Mouse (Mus musculus): ENCODE results near the gene Dnajc15. TPM values are rescaled to one million over a fixed set of nuclear protein-coding genes. Genes with fewer than 3 reads are reported as not detected.

The Dnajc15 gene
- total RNA-seq, 2 experiments from 2014 or later = 53.5 to 56.9 TPM

DNA sequence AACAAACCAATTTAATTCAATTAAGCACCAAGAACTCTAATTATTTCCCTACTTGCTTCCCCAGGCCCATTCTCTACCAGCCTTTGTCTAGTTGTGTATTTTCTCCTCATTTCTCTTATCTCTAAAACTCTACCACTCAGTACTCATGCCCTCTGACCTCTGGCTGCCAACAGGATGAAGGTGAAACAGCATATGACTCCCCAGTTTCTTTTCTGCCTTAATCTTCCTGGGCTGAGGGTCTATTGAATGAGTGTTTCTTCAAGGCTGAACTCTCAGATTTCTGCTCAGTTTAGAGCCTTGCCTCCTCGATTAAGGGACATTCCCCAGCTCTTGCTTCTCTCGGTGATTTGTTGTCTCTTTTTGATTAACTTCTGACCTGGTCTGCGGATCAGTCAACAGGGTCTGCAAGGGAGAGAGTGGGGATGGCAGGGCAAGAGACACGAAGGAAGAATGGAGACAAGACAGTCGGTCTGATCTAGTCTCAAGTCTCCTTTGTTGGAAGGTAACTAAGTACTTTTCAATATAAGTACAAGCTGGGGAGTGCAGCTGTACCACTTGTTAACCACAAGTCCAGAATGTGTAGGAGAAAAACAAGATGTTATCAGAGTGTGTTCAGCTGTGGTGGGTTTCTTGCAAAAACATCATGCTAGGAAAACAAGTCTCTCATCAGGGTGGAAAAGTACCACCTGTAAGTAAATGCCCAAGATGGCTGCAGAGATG is 13.9 kb downstream of the Dnajc15 start:
- no peak for DNase-seq (ENCODE audit: low spot score in 2 of 2)

DNA sequence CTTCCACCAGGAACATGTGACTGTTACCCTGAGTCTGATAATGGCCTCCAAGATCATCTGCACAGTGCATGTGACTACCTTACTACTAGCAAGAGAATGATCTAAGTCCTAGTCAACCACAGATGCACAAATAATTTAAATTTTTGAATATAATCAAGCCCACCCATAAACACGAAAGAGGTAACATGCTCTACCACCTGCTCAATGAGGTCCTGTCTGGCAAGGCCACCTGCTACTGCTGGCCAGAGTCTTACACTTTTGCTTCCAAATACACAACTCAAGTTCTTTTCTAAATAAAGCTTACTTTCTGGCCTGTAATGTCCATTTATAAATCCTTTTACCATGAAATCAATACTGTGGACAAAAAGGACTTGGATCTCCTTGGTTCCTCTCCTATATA is 15.0 kb downstream of the Dnajc15 start:
- no peak for DNase-seq (ENCODE audit: low spot score in 2 of 2)

DNA sequence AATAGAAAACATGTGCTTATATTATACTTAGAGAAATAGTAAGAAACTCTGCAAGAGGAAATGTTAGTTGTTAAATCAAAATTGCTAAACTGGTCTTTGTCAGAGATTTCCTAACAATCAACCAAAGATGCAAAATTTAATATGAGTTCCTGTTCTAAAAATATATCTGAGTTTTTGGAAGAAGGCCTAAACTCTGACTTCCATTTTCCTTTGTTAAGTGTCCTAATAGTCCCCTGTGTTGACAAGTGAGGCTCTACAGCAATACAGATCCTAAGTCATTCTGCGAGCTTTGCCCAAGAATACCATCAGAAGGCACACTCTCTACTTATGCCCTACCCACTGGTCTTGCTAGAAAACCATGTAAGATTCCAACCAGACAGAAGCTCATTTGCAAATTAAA is 21.0 kb downstream of the Dnajc15 start:
- no peak for DNase-seq (ENCODE audit: low spot score in 2 of 2)

DNA sequence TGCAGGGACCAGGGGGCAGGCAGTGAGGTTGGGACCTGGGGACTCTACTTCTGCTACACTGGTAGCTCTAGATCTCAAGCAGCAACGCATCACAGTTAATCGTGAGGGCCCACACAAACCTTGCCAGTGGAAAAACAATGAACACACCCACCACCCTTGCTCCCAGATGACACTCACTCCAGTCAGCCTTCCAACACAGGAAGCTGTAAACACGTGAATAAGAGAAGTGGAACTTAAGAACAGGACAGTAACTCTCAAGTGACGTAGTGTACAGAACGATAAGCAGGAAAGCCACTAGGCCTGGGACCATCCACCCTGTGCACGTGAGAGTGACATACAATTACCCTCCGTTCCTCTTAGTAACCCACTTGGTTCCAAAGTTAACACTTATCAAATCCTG is 25.1 kb downstream of the Dnajc15 start:
- DNase-seq (ENCODE audit: low spot score in 2 of 2) = no peak

DNA sequence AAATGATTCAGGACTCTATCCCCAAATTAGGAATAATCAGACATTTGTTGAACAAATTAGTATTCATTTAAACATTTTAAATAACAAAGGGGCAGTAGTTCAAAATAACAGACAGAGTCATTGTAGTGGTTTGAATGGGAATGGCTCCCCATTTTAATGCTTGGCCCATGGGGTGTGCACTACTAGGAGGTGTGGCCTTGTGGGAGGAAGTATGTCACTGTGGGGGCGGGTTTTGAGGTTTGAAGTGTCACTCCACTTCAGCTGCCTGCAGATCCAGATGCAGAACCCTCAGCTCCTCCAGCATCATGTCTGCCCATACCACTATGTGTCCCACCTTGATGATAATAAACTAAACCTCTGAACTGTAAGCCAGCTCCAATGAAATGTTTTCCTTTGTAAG is 26.6 kb downstream of the Dnajc15 start:
- DNase-seq (ENCODE audit: low spot score in 2 of 2) = no peak

DNA sequence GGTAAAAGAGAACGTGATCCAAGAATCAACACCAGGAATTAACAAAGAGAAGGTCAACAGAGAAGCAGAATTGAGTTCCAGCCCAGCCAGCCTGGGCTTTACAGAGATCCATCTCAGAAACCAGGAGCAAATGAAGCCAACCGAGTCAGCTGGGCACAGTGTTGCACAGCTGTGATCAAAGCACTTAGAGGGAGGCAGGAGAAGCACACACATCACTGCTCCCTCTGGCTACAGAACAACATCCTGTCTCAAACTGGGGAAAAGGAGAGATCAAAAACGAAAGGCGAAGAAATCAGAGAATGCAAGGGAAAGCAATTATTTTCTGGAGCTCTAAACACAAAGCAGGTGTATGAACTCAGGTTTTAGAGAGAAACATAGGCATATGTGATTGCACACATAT is 28.7 kb downstream of the Dnajc15 start:
- no peak for DNase-seq (ENCODE audit: low spot score in 2 of 2)

DNA sequence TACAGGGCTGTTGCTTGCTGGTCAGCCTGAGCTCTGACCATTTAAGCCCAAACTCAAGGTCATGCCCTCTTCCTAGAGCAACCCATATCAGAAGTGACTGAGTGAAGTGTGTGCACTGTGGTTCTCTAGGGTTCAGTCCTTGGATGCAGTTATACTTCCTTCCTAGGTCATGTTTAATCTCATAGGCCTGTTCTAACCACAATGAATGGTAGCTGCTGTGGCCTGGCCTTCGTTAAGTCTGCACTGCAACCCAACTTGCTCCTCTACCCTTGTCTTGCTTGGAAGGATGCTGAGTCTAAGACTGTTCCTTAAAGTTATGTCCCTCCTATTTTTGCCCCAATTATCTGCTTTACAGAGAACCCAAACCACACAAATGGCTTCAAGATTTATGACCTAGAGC is 29.4 kb downstream of the Dnajc15 start:
- no peak for DNase-seq (ENCODE audit: low spot score in 2 of 2)

DNA sequence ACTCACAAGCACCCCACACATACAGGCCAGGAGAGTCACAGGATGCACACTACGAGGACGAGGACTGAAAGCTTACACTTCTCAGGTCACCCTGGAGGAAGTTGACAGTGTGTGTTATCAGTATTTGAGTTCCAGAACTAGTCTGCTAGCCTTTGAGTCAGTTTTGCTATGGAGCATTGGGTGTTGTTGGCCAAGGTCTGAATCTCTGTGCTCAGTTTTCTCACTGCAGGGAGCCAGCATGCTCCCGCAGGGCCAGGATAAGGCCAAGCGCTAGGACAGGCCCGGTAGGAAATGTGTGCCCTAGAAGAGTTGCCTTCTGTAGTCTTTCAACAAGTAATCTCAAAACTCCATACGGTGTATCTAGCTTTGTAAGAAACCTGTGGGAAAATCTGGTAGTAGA is 34.4 kb downstream of the Dnajc15 start:
- no peak for DNase-seq (ENCODE audit: low spot score in 2 of 2)

DNA sequence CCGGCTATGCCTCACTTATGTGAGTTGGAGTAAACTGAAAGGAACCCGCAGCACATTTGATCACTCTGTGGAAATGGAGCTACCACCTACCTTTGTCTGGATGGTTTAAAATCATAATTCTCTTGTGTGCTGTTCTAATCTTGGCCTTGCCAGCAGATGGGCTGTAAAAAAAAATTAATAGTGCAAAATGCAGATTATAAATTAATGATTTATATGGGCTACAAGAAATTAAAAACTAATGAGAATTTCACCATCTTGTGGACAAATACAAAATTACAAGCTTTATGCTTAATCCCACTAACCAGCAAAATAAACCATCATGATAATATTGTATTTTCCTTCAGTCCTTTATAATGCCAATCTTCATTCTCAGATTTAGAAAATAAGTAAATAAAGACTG is 34.8 kb downstream of the Dnajc15 start:
- DNase-seq (ENCODE audit: low spot score in 2 of 2) = no peak

DNA sequence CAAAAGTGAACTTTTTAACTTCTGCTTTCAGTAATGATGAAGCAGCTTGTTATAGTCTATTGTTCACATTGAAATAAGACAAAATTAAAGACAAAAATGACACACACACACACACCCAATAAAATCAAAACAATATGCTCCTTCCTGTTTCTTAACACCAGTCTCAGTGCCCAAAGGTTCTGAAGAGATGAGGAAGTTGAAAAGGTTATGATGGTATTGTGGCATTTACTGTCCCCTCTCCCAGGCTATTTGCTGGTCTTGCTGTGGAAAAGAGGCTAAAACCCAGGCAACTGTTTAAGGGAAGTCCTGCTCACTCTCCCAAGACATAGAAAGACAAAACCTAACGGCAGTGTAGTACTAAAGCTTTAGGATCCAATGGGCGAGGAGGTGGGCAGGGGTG is 38.1 kb downstream of the Dnajc15 start:
- no peak for DNase-seq (ENCODE audit: low spot score in 2 of 2)

DNA sequence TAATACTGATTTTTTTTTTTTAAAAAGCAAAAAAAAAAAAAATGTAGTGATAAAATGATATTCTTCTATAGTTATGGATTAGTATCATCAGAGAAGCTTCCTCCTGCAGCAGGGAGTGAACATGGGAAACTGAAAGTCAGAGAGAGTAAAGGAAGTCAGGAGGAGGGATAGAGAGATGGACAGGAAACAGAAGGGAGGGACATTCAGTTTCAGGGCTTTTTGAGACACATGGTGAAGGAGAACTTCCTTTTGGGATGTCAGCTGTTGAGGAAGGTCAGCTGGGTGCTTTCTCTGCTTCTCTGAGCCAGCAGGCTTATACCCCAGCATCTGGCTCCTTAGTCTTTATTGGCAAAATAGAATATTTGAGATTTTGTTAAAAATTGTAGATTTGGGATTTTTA is 42.6 kb downstream of the Dnajc15 start:
- DNase-seq (ENCODE audit: low spot score in 2 of 2) = no peak

DNA sequence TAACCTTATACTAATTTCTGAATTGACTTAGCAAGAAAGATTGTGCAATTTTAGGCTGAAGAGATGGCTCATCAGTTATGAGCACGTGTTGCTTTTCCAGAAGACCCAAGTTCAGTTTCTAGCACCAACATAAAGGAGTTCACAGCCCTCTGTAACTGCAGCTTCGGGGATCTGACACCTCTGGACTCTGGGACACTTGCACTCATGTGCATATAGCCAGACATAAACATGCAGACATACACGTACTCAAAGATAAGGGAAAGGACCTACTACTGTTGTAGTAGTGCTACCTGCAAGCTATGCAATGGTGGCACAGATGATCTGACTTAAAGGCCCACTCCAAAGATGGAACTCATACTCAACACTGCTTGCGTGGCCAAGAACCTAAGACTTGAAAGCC is 43.0 kb downstream of the Dnajc15 start:
- DNase-seq (ENCODE audit: low spot score in 2 of 2) = no peak

DNA sequence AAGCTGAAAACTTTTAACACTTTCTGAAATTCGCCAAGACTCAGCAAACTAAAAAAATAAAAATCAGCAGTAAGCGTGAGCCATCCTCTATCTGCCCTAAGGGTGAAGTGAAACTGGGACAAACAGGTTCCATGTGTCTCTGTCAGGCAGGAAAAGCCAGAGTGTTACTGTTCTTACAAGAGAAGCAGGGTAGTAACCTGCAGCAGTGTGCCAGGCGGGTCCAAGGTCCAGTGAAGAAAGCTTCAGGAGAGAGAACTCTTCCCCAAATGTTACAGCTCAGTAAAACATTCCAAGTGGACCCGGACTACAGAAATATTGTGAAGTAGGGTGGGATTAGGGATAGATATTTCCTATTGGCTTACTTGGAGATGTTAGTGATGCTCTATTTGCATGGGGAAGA is 45.3 kb downstream of the Dnajc15 start:
- no peak for DNase-seq (ENCODE audit: low spot score in 2 of 2)

DNA sequence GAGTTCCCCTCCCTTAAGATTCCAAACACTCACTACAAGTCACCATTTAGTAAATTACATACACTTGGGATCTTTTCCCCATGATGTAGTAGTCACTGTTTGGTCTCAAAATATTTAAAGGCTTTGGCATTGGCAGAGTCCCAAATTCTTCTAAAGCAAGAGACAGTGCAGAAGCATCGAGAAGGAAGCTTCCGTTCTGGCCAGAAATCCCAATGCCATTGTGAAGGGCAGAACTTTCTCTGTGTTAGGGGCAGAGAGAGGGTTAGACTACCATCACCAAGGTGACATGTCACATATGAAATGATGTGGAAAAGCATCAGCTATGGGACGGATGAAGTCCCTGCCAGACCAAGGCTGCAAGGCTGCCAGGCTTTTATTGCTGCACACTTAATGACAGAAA is 49.0 kb downstream of the Dnajc15 start:
- no peak for DNase-seq (ENCODE audit: low spot score in 2 of 2)

DNA sequence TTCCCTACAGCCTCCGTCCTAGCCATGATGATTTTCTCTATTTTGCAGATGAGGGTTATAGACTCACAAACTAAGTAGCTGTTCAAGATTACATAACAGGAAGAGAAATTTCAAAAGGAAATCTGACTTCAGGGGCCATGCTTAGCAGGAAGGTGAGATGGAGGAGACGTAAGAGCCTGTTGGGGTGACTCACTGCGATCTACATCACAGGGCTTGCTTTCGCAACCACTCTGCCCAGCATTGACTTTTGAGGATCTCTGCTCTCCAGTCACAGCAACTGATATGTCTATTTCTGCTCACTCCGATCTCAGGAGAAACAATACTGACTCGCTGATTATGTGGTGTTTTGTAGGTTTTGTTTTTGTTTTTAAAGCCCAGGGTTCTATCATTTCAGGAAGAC is 49.8 kb downstream of the Dnajc15 start:
- DNase-seq (ENCODE audit: low spot score in 2 of 2) = no peak

DNA sequence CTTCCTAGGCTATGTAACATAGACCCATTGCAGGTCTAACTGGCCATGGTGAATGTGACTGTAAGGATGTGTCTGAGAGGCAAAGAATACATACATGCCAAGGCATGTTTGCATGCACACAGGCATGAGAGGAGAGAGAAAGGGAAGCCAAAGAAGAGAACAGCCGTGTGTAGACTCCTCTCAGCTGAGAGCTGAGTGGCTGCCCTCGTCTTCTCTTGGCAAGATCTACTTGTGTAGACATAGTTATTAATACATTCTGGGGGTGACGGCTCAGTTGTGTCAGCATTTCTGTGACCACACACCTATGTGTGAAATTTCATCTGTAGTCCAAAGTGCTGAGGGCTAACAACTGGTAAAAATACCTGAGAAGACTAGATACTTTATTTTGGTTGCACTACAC is 55.1 kb downstream of the Dnajc15 start:
- DNase-seq (ENCODE audit: low spot score in 2 of 2) = no peak

DNA sequence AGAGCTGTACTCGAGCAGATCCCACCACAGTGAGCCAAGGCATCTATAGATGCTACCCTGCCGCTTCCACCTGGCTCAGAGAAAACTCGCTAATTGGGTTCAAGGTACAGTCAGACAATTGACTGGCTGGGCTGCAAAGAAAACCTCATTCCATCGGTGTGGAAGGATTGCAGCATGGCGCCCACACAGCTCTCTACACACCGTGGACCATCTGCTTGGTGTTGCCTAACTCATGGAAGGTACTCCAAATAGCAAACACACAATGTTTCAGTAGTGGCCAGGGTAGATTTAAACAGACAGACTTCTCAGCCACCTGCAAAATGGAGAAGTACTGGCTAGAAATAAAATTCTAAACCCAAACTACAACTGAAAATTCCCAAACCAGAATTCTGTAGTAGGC is 57.4 kb downstream of the Dnajc15 start:
- DNase-seq (ENCODE audit: low spot score in 2 of 2) = no peak

DNA sequence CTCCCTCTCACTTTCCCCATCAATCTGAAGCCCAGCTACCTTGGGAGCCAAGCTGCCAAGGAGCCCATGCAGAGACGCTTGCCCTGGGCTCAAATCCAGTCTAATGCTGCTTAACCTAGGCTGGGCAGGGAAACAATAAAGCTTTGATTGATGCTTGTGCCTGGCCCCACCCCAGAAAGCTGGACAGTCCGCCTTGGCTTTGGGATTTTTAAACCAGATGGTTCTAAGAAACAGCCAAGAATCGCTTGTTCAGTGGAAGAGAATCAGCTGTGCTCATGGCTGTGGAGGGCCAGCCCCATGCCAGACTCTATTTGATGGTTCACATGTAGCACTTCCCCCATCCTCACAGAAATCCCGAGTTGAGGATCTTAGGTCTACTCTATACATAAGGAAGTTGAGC is 60.0 kb downstream of the Dnajc15 start:
- DNase-seq (ENCODE audit: low spot score in 2 of 2) = peak in 1 of 2 experiments; percentile 32

DNA sequence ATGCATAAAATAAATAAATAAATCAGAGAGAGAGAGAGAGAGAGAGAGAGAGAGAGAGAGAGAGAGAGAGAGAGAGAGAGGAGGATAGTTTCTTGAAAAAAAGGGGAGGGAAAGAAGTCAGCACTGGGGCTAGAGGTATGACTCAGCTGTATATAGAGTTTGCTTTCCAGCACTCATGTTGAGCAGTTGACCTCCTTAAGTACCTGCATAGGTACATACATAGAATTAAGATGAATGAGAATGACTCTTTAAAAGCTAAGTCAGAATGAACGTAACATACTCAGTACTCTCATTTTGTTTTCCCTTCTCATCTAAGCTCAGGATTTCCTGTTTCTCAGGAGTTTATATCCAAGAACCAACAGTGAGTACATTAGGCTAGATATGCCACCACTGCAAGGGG is 62.0 kb downstream of the Dnajc15 start:
- DNase-seq (ENCODE audit: low spot score in 2 of 2) = no peak

DNA sequence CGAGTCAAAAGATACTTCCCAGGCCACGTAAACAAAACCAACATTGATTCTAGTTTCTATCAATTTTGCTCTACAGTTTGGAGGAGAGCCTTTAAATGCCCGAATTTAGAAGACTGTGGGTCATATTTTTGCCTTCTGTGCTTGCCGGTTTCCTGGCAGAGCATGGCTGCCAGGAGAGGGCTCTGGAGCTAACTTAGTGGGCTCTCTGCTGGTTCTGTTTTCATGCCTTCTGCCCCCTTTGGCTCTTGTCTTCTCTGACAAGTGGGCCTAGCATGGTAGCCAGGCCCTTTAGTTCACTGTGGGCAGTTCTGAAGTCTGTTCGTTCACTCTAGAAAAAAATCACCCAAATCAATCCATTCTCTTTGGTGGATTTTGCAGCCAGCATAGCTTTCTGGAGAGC is 63.5 kb downstream of the Dnajc15 start:
- no peak for DNase-seq (ENCODE audit: low spot score in 2 of 2)

DNA sequence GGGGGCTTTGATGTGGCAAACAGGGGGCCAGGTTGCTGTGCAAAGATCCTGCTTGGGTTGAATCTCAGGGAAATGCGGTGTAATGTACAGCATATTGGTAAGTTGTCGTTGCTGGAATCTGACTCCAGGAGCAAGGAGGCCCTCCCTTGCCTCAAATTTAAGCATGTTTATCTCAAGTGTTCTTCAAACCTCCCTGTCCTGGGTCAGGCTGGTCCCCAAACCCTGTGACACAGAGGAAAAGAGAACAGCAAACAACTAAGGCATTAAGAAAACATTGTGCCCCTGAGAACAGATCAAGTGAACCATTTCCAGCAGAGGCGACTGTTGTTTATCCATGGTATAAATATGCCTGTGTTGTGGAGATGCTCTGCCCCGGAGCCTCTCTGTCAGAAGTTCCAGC is 67.1 kb downstream of the Dnajc15 start:
- no peak for DNase-seq (ENCODE audit: low spot score in 2 of 2)

DNA sequence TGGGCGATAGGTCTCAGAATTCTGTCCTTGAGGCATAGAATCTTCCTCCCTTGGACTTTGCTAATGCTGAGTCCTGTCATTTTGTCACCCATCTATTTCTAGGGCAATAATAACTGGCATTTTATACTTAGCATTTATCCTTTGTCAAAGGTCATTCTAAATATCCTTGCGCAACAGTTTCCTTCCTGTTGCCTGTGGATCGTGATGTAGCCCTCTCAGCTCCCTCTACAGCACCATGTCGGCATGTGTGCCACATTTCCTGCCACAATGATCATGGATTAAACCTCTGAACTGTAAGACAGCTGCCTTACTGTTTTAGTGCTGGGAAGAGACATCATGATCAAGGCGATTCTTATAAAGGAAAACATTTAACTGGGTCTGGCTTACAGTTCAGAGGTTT is 68.6 kb downstream of the Dnajc15 start:
- DNase-seq (ENCODE audit: low spot score in 2 of 2) = no peak

DNA sequence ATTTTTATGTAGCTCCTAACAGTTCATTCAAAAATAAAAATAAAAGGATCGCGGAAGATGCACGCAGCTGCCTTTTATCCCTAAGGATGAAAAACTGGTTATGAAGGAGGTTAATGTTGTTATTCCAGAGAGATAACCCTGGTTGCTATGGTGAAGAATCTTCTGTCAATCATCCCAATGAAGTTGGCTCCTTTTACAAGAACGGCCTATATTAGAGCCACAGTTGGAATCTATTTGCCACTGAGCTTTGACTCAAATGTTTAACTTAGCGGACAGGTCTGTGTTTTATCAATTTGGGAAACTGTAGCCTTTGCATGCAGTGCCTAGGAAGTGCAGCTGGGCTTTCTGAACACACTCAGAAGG is 72.7 kb downstream of the Dnajc15 start:
- no peak for DNase-seq (ENCODE audit: low spot score in 2 of 2)

Measured in layer of hippocampus, postnatal 10 days (tissue).